Mouse (Mus musculus): ENCODE results near the gene Slc2a5. TPM values are rescaled to one million over a fixed set of nuclear protein-coding genes. Genes with fewer than 3 reads are reported as not detected.

Slc2a5 gene
- 0.16 and 0.22 TPM in 2 replicates for polyA plus RNA-seq (2015; fragmentation: Nextera tagmentation; extraction: Ambion mirVana)

DNA sequence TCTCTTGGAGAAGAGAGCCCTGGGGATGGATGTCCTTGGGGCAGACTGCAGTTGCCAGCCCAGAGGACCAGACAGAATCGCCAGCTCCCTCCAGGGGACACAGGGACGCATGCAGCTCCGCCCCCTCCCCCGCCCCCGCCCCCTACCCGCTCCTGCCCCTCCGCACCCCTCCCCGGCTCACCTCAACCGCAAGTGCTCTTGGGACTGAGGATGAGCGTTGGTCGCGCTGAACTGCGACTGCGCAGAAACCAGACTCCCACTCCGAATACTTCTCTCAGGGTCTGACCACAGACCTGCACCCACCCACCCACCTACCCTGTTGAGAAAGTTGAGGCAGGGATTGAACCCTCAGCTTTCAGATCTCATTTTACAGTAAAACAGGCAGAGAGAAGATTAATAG lies at the start of gene Slc2a5:
Slc2a5 (plus strand) TSS at position 229 of the 400 bp plus-strand sequence.
- TF ChIP-seq CTCF (IDR thresholded peaks at IDR 0.05; ENCODE audit: low read depth) (no peak), EP300 (IDR thresholded peaks at IDR 0.05; ENCODE audit: low read depth) (no peak)
- no peaks in the 10 kb centered on the region for H3K9me3 ChIP-seq (ENCODE audit: low read length)
- H3K4me1 ChIP-seq (ENCODE audit: insufficient read depth), result 0 out of 2 replicates have a peak, but pooled peaks cover 5% of the 10 kb centered on the region
- no peak within 1 kb of the TSS for H3K9ac ChIP-seq (replicated peaks)
- H3K4me3 ChIP-seq (ENCODE audit: low read depth, low read length), result no peak within 1 kb of the TSS
- no peaks in the 10 kb centered on the region for H3K27me3 ChIP-seq (ENCODE audit: insufficient read depth, low read length)
- H3K4me2 ChIP-seq (ENCODE audit: low read depth, low read length), result no peak within 1 kb of the TSS
- no peaks in the 10 kb centered on the region for H3K36me3 ChIP-seq (replicated peaks; ENCODE audit: insufficient read depth, low read length)
- WGBS (ENCODE audit: insufficient replicate concordance), result 24% methylated on average over 12 of the region's 15 CpGs
- ATAC-seq (no peak), DNase-seq (no peak)
- H3K27ac ChIP-seq (ENCODE audit: low read depth), result no peak within 1 kb of the TSS

DNA sequence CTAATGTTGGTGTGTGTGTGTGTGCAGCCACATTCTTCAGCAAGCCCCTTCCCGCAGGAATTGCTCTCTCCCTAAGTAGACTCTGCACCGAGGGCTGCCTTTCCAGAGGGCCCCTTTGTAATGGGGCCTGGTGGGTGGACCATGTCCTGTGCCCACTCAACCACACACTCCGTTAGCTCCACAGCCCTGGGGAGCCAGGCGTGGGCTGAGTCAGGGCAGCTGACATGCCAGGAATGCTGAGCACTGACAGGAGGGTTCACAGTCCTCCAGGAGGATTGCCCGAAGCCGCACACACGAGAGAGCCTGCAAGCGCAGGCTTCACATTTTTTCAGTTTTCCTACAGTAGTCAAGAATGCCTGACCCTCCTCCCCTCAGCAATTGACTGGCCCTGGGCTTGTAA lies 48.9 kb upstream of the Slc2a5 start:
- ATAC-seq (no peak), DNase-seq (no peak)
- Histone ChIP-seq H3K9me3 (ENCODE audit: low read length) (no peaks in the 10 kb centered on the region), H3K9ac (replicated peaks) (no peak overlapping the region), H3K27ac (ENCODE audit: low read depth) (no peak overlapping the region), H3K4me1 (ENCODE audit: insufficient read depth) (no peaks in the 10 kb centered on the region), H3K27me3 (ENCODE audit: insufficient read depth, low read length) (no peaks in the 10 kb centered on the region), H3K4me2 (ENCODE audit: low read depth, low read length) (no peak overlapping the region), H3K4me3 (ENCODE audit: low read depth, low read length) (no peak overlapping the region), H3K36me3 (replicated peaks; ENCODE audit: insufficient read depth, low read length) (no peaks in the 10 kb centered on the region)
- TF ChIP-seq CTCF (IDR thresholded peaks at IDR 0.05; ENCODE audit: low read depth) (no peak), EP300 (IDR thresholded peaks at IDR 0.05; ENCODE audit: low read depth) (no peak)
- 72% methylated on average over 8 of the region's 8 CpGs for WGBS (ENCODE audit: insufficient replicate concordance)

DNA sequence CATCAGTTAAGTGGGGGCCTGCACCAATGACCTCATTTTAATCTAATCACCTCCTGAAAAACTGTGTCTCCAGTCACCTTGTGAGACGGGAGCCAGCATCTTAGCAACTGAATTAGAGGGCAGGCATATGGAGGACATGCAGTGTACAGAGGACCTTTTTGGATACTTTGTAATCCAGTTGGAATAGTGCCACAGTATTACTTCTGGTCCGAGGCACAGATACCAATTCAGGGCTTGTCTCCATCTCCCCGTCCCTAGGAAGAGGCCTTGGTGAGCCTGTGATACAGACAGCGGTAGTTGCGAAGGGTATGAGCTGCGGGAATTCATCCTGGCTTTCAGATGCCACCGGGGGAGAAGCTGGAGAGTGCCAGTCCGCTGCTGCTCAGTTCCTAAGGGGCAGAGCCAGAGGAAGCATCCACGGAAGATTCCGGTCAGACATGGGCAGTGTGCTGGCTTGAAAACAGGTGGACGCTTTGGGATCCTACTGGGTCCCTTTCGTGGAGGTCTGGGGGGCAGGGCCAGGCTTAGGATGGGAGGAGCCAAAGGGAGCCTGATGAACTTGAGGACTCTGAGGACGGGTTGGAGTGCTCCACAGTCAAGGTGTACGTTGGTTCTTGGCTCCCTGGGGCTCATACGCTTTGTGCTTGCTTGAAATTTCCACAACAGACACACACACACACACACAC lies 46.5 kb upstream of the Slc2a5 start:
- Histone ChIP-seq H3K4me1 (ENCODE audit: insufficient read depth) (no peaks in the 10 kb centered on the region), H3K36me3 (replicated peaks; ENCODE audit: insufficient read depth, low read length) (no peaks in the 10 kb centered on the region), H3K4me3 (ENCODE audit: low read depth, low read length) (no peak overlapping the region), H3K27me3 (ENCODE audit: insufficient read depth, low read length) (no peaks in the 10 kb centered on the region), H3K9me3 (ENCODE audit: low read length) (no peaks in the 10 kb centered on the region), H3K27ac (ENCODE audit: low read depth) (no peak overlapping the region), H3K4me2 (ENCODE audit: low read depth, low read length) (no peak overlapping the region), H3K9ac (replicated peaks) (no peak overlapping the region)
- TF ChIP-seq EP300 (IDR thresholded peaks at IDR 0.05; ENCODE audit: low read depth) (no peak), CTCF (IDR thresholded peaks at IDR 0.05; ENCODE audit: low read depth) (no peak)
- 68% methylated on average over 15 of the region's 15 CpGs for WGBS (ENCODE audit: insufficient replicate concordance)
- no peak for ATAC-seq
- no peak for DNase-seq

DNA sequence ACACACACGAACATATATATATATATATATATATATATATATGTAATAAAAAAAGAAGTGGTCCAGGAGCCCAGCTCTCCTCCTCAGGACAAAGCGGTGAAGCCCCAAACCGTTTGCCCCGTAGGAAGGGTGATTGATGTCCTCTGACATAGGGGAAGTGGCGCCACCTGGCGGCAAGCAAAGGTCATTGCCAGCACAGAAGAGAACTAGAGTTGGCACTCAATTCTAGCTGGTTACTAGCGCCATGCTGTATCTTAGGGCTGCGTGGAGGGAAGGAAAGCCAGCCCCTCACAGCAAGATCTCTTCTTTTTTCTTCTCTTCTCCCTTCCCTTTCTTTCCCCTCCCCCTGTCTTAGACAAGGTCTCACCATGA lies 46.0 kb upstream of the Slc2a5 start:
- Histone ChIP-seq H3K4me1 (ENCODE audit: insufficient read depth) (no peaks in the 10 kb centered on the region), H3K4me2 (ENCODE audit: low read depth, low read length) (no peak overlapping the region), H3K4me3 (ENCODE audit: low read depth, low read length) (no peak overlapping the region), H3K36me3 (replicated peaks; ENCODE audit: insufficient read depth, low read length) (no peaks in the 10 kb centered on the region), H3K27me3 (ENCODE audit: insufficient read depth, low read length) (no peaks in the 10 kb centered on the region), H3K9ac (replicated peaks) (no peak overlapping the region), H3K9me3 (ENCODE audit: low read length) (no peaks in the 10 kb centered on the region), H3K27ac (ENCODE audit: low read depth) (no peak overlapping the region)
- DNase-seq (peak; percentile 76), ATAC-seq (peak; percentile 45)
- TF ChIP-seq CTCF (IDR thresholded peaks at IDR 0.05; ENCODE audit: low read depth), result peak; percentile 91
- TF ChIP-seq EP300 (IDR thresholded peaks at IDR 0.05; ENCODE audit: low read depth), result no peak
- 13% methylated on average over 8 of the region's 8 CpGs for WGBS (ENCODE audit: insufficient replicate concordance)

DNA sequence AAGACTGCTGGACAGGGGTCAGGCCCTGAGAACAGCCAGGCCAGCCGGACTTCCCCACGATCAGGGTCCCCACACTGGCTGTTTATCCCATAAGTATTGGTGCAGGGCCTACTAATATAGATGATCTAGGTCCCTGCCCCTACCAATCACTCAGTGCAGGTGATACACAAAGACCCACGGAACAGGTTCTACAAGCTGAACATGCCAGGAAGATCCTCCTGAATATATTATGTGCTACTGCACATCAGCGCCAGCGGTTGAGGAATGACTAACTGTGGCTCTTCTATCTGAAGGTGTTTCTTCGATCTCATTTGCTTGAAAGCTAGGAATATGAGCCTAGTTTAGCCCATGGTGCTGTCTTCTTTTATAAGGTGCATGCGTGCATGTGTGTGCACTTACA lies 43.7 kb upstream of the Slc2a5 start:
- DNase-seq, result no peak
- TF ChIP-seq EP300 (IDR thresholded peaks at IDR 0.05; ENCODE audit: low read depth), result no peak
- TF ChIP-seq CTCF (IDR thresholded peaks at IDR 0.05; ENCODE audit: low read depth), result no peak
- H3K36me3 ChIP-seq (replicated peaks; ENCODE audit: insufficient read depth, low read length), result no peaks in the 10 kb centered on the region
- no peak overlapping the region for H3K27ac ChIP-seq (ENCODE audit: low read depth)
- no peak for ATAC-seq
- no peaks in the 10 kb centered on the region for H3K27me3 ChIP-seq (ENCODE audit: insufficient read depth, low read length)
- H3K4me1 ChIP-seq (ENCODE audit: insufficient read depth), result no peaks in the 10 kb centered on the region
- no peaks in the 10 kb centered on the region for H3K9me3 ChIP-seq (ENCODE audit: low read length)
- no peak overlapping the region for H3K4me3 ChIP-seq (ENCODE audit: low read depth, low read length)
- H3K4me2 ChIP-seq (ENCODE audit: low read depth, low read length), result no peak overlapping the region
- no peak overlapping the region for H3K9ac ChIP-seq (replicated peaks)
- 78% methylated on average over 7 of the region's 7 CpGs for WGBS (ENCODE audit: insufficient replicate concordance)

DNA sequence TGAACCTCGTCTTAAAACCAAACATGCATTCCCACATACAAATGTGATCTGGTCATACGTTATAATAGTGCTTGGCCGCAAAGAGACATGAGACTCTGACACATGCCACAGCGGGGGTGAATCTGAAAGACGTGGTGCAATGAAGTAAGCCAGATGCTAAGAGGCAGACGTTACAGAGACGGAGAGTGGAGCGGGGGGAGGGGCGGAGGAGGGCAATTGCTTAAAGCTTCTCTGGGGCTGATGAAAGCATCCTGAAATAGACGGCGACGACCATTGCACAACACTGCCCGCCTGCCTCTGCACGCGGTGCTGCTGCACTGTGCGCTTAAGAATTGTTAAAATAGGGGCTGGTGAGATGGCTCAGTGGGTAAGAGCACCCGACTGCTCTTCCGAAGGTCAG lies 42.9 kb upstream of the Slc2a5 start:
- 43% methylated on average over 18 of the region's 18 CpGs for WGBS (ENCODE audit: insufficient replicate concordance)
- H3K4me3 ChIP-seq (ENCODE audit: low read depth, low read length), result no peak overlapping the region
- TF ChIP-seq EP300 (IDR thresholded peaks at IDR 0.05; ENCODE audit: low read depth) (no peak), CTCF (IDR thresholded peaks at IDR 0.05; ENCODE audit: low read depth) (no peak)
- DNase-seq (peak; percentile 75), ATAC-seq (peak; percentile 72; the same call in 1 of the 2 replicates)
- peak overlapping the region; percentile 39; the same call in 1 of the 2 replicates for H3K27ac ChIP-seq (ENCODE audit: low read depth)
- no peaks in the 10 kb centered on the region for H3K9me3 ChIP-seq (ENCODE audit: low read length)
- H3K9ac ChIP-seq (replicated peaks), result no peak overlapping the region
- H3K27me3 ChIP-seq (ENCODE audit: insufficient read depth, low read length), result no peaks in the 10 kb centered on the region
- no peaks in the 10 kb centered on the region for H3K4me1 ChIP-seq (ENCODE audit: insufficient read depth)
- H3K36me3 ChIP-seq (replicated peaks; ENCODE audit: insufficient read depth, low read length), result no peaks in the 10 kb centered on the region
- H3K4me2 ChIP-seq (ENCODE audit: low read depth, low read length), result no peak overlapping the region

Measured in liver, postnatal 0 days (tissue).